Mouse (Mus musculus) hindbrain, embryonic 14.5 days (tissue): ENCODE data around the gene Hoxa6. TPM values are rescaled to one million over a fixed set of nuclear protein-coding genes. Genes with fewer than 3 reads are reported as not detected.

Experiments
- ATAC-seq: fragments of 200-750 bp; cut with Nextera tagmentation; 2 replicates; pipeline ENCODE4 v1.8.0; 2017; ENCODE audit warnings: moderate number of reproducible peaks, mild to moderate bottlenecking, moderate TSS enrichment, moderate library complexity; ENCODE audit not compliant: low FRiP score
- DNase-seq: peaks from one replicate; pipeline ENCODE4 v3.0.0-alpha.2; 2015; ENCODE audit warnings: low spot score
- H3K27ac ChIP-seq: fragments of 300-500 bp; sonication (generic); 2 replicates; pipeline ENCODE4 v1.5.1; 2014; ENCODE audit warnings: mild to moderate bottlenecking, moderate library complexity
- H3K27me3 ChIP-seq: fragments of 300-500 bp; sonication (generic); 2 replicates; pipeline ENCODE4 v1.6.1; 2014; ENCODE audit warnings: mild to moderate bottlenecking, low read length, mixed read lengths; ENCODE audit not compliant: control insufficient read depth, insufficient read depth
- H3K36me3 ChIP-seq: fragments of 300-500 bp; sonication (generic); replicated peaks from 2 replicates; pipeline ENCODE4 v1.6.1; 2014; ENCODE audit not compliant: control insufficient read depth, insufficient read depth
- H3K4me1 ChIP-seq: fragments of 300-500 bp; sonication (generic); replicated peaks from 2 replicates; pipeline ENCODE4 v1.6.1; 2014; ENCODE audit warnings: antibody characterized with exemption, low read length, mixed read lengths; ENCODE audit not compliant: control insufficient read depth, insufficient read depth
- H3K4me2 ChIP-seq: fragments of 300-500 bp; sonication (generic); replicated peaks from 2 replicates; pipeline ENCODE4 v1.6.1; 2014; ENCODE audit warnings: mild to moderate bottlenecking, moderate library complexity
- H3K4me3 ChIP-seq: fragments of 300-500 bp; sonication (generic); replicated peaks from 2 replicates; pipeline ENCODE4 v1.5.1; 2014; ENCODE audit warnings: mild to moderate bottlenecking, low read length
- H3K9ac ChIP-seq: fragments of 300-500 bp; sonication (generic); 2 replicates; pipeline ENCODE4 v1.6.1; 2014
- H3K9me3 ChIP-seq: fragments of 300-500 bp; sonication (generic); 2 replicates; pipeline ENCODE4 v1.6.1; 2016; ENCODE audit warnings: low read length; ENCODE audit not compliant: control insufficient read depth
- WGBS: fragments of 180-500 bp; shearing (Covaris S2); extraction: QIAGEN DNeasy Blood & Tissue Kit; methylation state at CpG from one replicate; pipeline ENCODE4 v1.1.7; 2014; 5-methylcytosine and 5-hydroxymethylcytosine counted together
- polyA plus RNA-seq: library from polyadenylated mRNA; unstranded; fragments of >200 nt; fragmentation: Nextera tagmentation; extraction: Ambion mirVana; gene quantifications from 2 replicates; pipeline ENCODE4 v1.2.1, GENCODE M21; 2014

Hoxa6 gene
- polyA plus RNA-seq, 1 experiment from 2014 or later, result 29.8 TPM

DNA sequence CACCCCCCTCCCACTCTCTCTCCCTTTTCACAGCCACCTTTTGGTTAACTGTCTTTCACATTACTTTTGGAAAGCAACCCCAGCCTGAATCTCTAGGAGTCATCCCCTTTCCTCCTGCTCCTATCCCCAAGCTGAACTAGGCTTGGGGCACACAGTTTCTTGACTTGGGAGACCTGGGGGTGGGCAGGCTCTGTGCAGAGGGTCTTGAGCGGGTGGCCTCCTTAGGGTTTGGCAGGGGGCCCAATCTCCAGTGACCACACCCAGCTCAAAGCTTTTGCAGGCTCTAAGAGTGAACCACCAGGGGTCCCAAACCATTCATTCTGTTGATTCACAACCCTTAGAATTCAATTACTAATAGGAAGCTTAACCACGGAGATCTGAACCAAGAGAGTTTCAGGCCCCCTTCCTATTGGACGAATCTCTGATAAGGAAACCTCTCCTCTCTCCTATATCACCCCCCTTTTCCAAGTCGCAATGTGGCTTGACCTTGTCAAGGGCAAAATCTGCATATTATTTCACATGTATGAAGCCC, 34.3 kb upstream of the Hoxa6 start:
- Histone ChIP-seq H3K4me3 (no peak overlapping the region), H3K9ac (no peak overlapping the region), H3K4me2 (no peak overlapping the region), H3K9me3 (no peaks in the 10 kb centered on the region), H3K27ac (no peak overlapping the region), H3K4me1 (no peaks in the 10 kb centered on the region), H3K36me3 (no peaks in the 10 kb centered on the region), H3K27me3 (peaks cover 100% of the 10 kb centered on the region)
- DNase-seq, result no peak
- no peak for ATAC-seq
- WGBS, result 0% methylated on average over 4 of the region's 4 CpGs

DNA sequence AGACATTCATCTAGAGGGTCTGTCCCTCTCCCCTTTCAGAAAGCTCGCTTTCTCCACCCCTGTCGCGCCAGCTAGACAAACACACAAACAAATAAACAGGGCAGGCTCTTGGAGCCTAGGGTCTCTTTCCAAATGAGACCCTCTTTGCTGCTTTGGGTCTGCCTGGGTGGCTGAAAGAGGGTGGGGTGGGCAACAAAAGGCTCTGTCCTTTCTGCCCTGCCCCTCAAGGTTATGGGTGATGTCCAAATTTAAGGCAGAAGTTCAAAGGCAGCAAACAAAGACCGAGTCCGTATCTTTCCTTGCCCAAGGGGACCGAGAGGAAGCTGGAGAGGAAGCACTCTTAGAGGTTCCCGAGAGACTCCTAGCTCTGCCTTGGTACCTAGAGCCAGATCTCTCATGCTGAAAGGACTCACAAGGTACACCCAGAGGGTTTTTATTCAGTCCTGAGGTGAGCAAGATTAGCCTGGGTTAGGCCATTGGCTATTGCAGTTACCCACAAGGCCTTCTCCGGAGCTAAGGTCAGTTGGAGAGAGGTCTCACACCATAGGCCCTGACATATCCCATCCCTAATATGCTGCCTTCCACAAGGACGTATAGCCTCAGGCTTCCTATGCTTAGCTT, 32.6 kb upstream of the Hoxa6 start:
- Histone ChIP-seq H3K27me3 (peaks cover 100% of the 10 kb centered on the region), H3K27ac (no peak overlapping the region), H3K4me1 (no peaks in the 10 kb centered on the region), H3K4me3 (no peak overlapping the region), H3K36me3 (no peaks in the 10 kb centered on the region), H3K9me3 (no peaks in the 10 kb centered on the region), H3K9ac (no peak overlapping the region), H3K4me2 (no peak overlapping the region)
- DNase-seq (no peak), ATAC-seq (no peak)
- 5% methylated on average over 9 of the region's 9 CpGs for WGBS

DNA sequence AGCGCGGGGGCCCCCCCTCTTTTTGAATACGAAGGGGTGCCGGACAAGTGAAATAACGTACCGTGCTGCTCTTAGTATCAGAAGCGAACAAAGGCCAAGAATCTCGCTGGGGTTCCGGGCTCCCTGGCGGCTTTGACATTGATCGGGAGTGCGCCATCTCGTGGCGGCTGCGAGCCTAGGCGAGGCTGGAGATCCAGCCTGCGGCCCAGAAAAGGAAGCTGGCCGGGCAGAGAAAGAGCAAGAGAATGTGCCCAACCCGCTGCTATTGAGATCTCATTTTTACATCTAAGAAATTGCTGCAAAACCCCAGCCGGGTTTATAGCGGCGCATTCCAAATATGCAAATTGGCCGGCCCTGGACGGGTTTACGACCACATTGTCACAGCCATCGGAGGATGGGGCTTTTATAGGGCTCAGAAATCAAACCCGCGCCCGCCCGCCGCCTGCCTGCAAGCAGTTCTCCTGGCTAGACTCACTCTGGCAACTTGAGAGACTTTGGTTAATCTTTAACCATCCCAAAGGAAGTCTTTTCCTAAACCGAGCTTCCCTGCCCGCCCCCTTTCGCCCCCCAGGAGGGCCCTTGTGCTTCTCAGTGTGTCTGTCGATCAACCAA, 32.0 kb upstream of the Hoxa6 start, which contains the start of gene Hoxa10:
Hoxa10 (minus strand) TSS at position 466 of the 612 bp plus-strand sequence.
- Histone ChIP-seq H3K27ac (no peak within 1 kb of the TSS), H3K4me2 (no peak within 1 kb of the TSS), H3K9me3 (no peaks in the 10 kb centered on the region), H3K4me3 (no peak within 1 kb of the TSS), H3K36me3 (no peaks in the 10 kb centered on the region), H3K9ac (no peak within 1 kb of the TSS), H3K4me1 (no peaks in the 10 kb centered on the region), H3K27me3 (peaks cover 100% of the 10 kb centered on the region)
- 1% methylated on average over 35 of the region's 35 CpGs for WGBS
- DNase-seq (peak; percentile 70), ATAC-seq (no peak)

DNA sequence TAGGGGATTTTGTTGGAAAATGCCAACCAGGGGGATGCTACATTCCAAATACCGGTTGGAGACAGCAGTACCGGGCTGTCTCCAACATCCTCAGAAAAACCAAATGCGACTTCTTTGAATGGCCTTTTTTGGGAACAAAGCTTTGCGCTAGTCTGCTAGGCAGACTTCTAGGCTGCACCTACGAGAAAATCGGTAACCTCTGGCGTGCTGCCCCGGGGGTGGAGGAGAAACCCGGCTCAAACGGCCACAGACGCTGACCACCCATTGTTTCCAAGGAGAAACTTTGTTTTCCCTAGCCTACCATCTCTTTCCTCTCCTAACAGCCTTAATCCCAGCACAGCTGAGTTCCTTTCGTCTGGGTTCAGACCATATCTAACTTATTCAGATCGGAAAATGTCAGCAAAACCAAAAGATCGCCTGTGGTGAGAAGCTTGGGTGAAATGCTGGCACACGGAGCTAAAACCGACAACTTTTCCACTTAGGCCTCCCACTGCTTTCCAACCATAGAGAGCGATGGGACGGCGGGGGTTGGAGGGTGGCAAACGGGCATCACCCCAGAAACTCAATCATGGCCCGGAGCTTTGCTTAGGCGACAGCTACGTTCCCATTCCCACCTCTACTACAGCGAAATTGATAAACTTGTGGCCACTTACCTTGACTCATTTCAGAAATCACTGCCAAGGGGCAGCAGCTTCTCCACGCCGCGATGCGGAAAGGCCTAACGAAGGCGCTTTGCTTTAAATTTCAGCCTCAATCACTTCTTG, 31.3 kb upstream of the Hoxa6 start:
- 2% methylated on average over 30 of the region's 30 CpGs for WGBS
- Histone ChIP-seq H3K27me3 (peaks cover 100% of the 10 kb centered on the region), H3K9ac (no peak overlapping the region), H3K4me3 (no peak overlapping the region), H3K27ac (no peak overlapping the region), H3K36me3 (no peaks in the 10 kb centered on the region), H3K4me1 (no peaks in the 10 kb centered on the region), H3K4me2 (no peak overlapping the region), H3K9me3 (no peaks in the 10 kb centered on the region)
- ATAC-seq (no peak), DNase-seq (no peak)

- H3K4me2 ChIP-seq, result no peak overlapping the region
- ATAC-seq (no peak), DNase-seq (no peak)
- H3K36me3 ChIP-seq, result no peaks in the 10 kb centered on the region
- peaks cover 100% of the 10 kb centered on the region for H3K27me3 ChIP-seq
- no peaks in the 10 kb centered on the region for H3K9me3 ChIP-seq
- H3K27ac ChIP-seq, result no peak overlapping the region
- no peak overlapping the region for H3K9ac ChIP-seq
- H3K4me1 ChIP-seq, result no peaks in the 10 kb centered on the region
- H3K4me3 ChIP-seq, result no peak overlapping the region
- WGBS, result 4% methylated on average over 7 of the region's 7 CpGs
Observed at GRCm38 (mm10) chr6:52238976-52239375, 30.5 kb upstream of the Hoxa6 start.

GRCm38 (mm10) chr6:52238155-52238545, 29.6 kb upstream of the Hoxa6 start:
- H3K36me3 ChIP-seq, result no peaks in the 10 kb centered on the region
- DNase-seq (no peak), ATAC-seq (no peak)
- no peak overlapping the region for H3K27ac ChIP-seq
- H3K4me2 ChIP-seq, result no peak overlapping the region
- WGBS, result 4% methylated on average over 7 of the region's 7 CpGs
- no peak overlapping the region for H3K9ac ChIP-seq
- no peaks in the 10 kb centered on the region for H3K9me3 ChIP-seq
- no peaks in the 10 kb centered on the region for H3K4me1 ChIP-seq
- no peak overlapping the region for H3K4me3 ChIP-seq
- peaks cover 100% of the 10 kb centered on the region for H3K27me3 ChIP-seq

GRCm38 (mm10) chr6:52237346-52238154, 29.0 kb upstream of the Hoxa6 start:
- Histone ChIP-seq H3K4me3 (no peak overlapping the region), H3K27ac (no peak overlapping the region), H3K36me3 (no peaks in the 10 kb centered on the region), H3K27me3 (peaks cover 100% of the 10 kb centered on the region), H3K9me3 (no peaks in the 10 kb centered on the region), H3K4me1 (no peaks in the 10 kb centered on the region), H3K4me2 (no peak overlapping the region), H3K9ac (no peak overlapping the region)
- ATAC-seq (no peak), DNase-seq (no peak)
- 9% methylated on average over 10 of the region's 10 CpGs for WGBS

- Histone ChIP-seq H3K27ac (no peak overlapping the region), H3K4me3 (no peak overlapping the region), H3K4me1 (no peaks in the 10 kb centered on the region), H3K27me3 (peaks cover 100% of the 10 kb centered on the region), H3K9ac (no peak overlapping the region), H3K36me3 (no peaks in the 10 kb centered on the region), H3K9me3 (no peaks in the 10 kb centered on the region), H3K4me2 (no peak overlapping the region)
- WGBS, result 8% methylated on average over 3 of the region's 3 CpGs
- DNase-seq, result no peak
- ATAC-seq, result no peak
Observed at GRCm38 (mm10) chr6:52236806-52237205, 28.3 kb upstream of the Hoxa6 start.

DNA sequence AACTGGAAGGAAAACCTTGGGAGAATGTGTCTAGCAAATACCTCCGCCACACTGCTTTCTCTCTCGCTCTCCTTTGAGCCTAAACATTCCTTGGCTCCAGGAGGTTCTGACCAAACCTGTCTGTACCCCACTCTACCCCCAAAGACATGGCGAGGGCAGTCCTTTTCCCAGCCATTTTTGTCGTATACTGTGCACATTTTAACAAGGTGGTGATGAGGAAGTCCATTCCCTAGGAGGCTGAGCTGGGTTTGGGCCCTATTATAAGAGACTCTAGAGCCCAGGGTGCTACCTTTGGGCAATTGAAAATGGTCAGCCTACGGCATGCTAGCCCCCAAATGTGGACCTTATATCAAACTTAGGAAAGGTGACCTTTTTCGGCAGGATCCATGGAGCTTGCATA, 27.3 kb upstream of the Hoxa6 start:
- no peaks in the 10 kb centered on the region for H3K4me1 ChIP-seq
- peaks cover 98% of the 10 kb centered on the region for H3K27me3 ChIP-seq
- no peak overlapping the region for H3K4me3 ChIP-seq
- DNase-seq (no peak), ATAC-seq (no peak)
- no peaks in the 10 kb centered on the region for H3K9me3 ChIP-seq
- no peak overlapping the region for H3K27ac ChIP-seq
- H3K9ac ChIP-seq, result no peak overlapping the region
- no peaks in the 10 kb centered on the region for H3K36me3 ChIP-seq
- WGBS, result 20% methylated on average over 6 of the region's 6 CpGs
- H3K4me2 ChIP-seq, result no peak overlapping the region
